ENCODE assay signal across 8 mouse cellular contexts in the genomic region with DNA sequence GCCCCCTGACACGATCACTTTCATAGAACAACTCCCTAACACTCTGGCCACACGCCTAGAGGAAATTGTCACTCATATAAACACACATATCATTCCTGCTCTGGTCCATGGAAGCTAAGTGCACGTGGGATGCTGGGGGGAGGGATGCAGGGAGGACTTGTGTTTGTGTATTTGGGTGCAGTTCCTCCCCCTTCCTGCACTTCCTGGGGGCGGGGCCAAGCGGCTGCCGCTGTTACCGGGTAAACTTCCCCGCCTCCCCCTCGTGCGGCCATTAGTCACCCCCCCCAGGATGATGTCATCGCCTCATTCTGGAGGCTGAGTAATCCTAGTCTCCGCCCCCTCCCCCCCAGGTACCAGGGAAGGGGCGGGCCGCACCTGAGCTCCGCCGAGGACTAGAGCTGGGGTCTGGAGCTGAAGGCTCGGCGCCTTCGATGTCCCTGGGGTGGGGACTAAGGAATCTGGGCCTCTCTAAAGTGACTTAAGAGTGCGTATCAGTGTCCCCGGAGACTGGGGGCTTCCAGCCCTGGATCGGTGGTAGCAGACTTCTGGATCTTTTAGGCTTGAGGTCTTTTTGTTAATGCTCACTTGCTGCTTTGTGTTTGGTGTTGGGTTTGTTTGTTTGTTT. TPM values are rescaled to one million over a fixed set of nuclear protein-coding genes. Genes with fewer than 3 reads are reported as not detected.
DNase-seq lines count a peak whose midpoint lies in the region; ATAC-seq and TF ChIP-seq lines count a peak whose summit lies in the region.

No protein-coding gene starts in this region.

- peak overlapping the region; percentile 70 for H3K9ac ChIP-seq in heart, embryonic 12.5 days
- H3K9ac ChIP-seq in kidney, postnatal 0 days (ENCODE audit: low read depth, low read length), result peak overlapping the region; percentile 38; the same call in 1 of the 2 replicates
- peak overlapping the region; percentile 70 for H3K9ac ChIP-seq in liver, embryonic 14.5 days (replicated peaks)
- no peak overlapping the region; the same call in 1 of the 2 replicates for H3K9ac ChIP-seq in stomach, embryonic 15.5 days

- WGBS in heart, embryonic 12.5 days, result under 1% methylated on average over 21 of the region's 22 CpGs
- WGBS in kidney, postnatal 0 days, result 2% methylated on average over 22 of the region's 22 CpGs
- 3% methylated on average over 22 of the region's 22 CpGs for WGBS in liver, embryonic 14.5 days (ENCODE audit: insufficient replicate concordance)
- WGBS in stomach, embryonic 15.5 days, result under 1% methylated on average over 22 of the region's 22 CpGs

- peaks cover 35% of the 10 kb centered on the region for H3K4me1 ChIP-seq in heart, embryonic 12.5 days (replicated peaks)
- H3K4me1 ChIP-seq in kidney, postnatal 0 days (replicated peaks; ENCODE audit: insufficient read depth, low read length), result no peaks in the 10 kb centered on the region; the same call in 1 of the 2 replicates
- peaks cover 15 to 25% of the 10 kb centered on the region in 2 experiments for H3K4me1 ChIP-seq in liver, embryonic 14.5 days (replicated peaks; ENCODE audit: control insufficient read depth in 2 of 2, insufficient read depth in 2 of 2, low read length in 1 of 2)
- H3K4me1 ChIP-seq in stomach, embryonic 15.5 days, result peaks cover 25% of the 10 kb centered on the region

- TF ChIP-seq EP300 in liver, embryonic 14.5 days (IDR thresholded peaks at IDR 0.05; ENCODE audit: low read depth), result no peak

- DNase-seq in brain, adult 2 months (ENCODE audit: low read depth, low spot score), result peak; percentile 97
- DNase-seq in kidney, postnatal 0 days (ENCODE audit: low spot score), result peak; percentile 96
- peak; percentile 77 to 86 (median 79) for DNase-seq in liver, embryonic 14.5 days (ENCODE audit: low read depth in 3 of 3, low spot score in 3 of 3)
- DNase-seq in neural tube, embryonic 10.5 days (ENCODE audit: extremely low spot score, low spot score), result peak; percentile 77

- no peak overlapping the region for H3ac ChIP-seq in C2C12 (ENCODE audit: control insufficient read depth, insufficient read length, low read depth)

- no peaks in the 10 kb centered on the region for H3K9me3 ChIP-seq in heart, embryonic 12.5 days (replicated peaks)
- no peaks in the 10 kb centered on the region for H3K9me3 ChIP-seq in kidney, postnatal 0 days (replicated peaks; ENCODE audit: low read length)
- no peaks in the 10 kb centered on the region for H3K9me3 ChIP-seq in liver, embryonic 14.5 days (ENCODE audit: control insufficient read depth, low read length)
- H3K9me3 ChIP-seq in stomach, embryonic 15.5 days, result no peaks in the 10 kb centered on the region

- TF ChIP-seq CTCF in C2C12 (IDR thresholded peaks at IDR 0.05; ENCODE audit: control insufficient read depth, insufficient read depth, insufficient read length), result no peak
- peak; percentile 41 for TF ChIP-seq CTCF in kidney, postnatal 0 days (IDR thresholded peaks at IDR 0.05; ENCODE audit: low read depth)
- TF ChIP-seq CTCF in liver, embryonic 14.5 days (IDR thresholded peaks at IDR 0.05; ENCODE audit: low read depth), result peak; percentile 70

- peak overlapping the region; percentile 93 for H3K27ac ChIP-seq in heart, embryonic 12.5 days (ENCODE audit: poor library complexity, severe bottlenecking)
- peak overlapping the region; percentile 76 for H3K27ac ChIP-seq in kidney, postnatal 0 days
- peak overlapping the region; percentile 92 for H3K27ac ChIP-seq in liver, embryonic 14.5 days
- peak overlapping the region; percentile 94 for H3K27ac ChIP-seq in stomach, embryonic 15.5 days

- no peaks in the 10 kb centered on the region for H3K27me3 ChIP-seq in C2C12 (ENCODE audit: control insufficient read depth, insufficient read depth, insufficient read length)
- no peaks in the 10 kb centered on the region for H3K27me3 ChIP-seq in heart, embryonic 12.5 days (replicated peaks)
- no peaks in the 10 kb centered on the region for H3K27me3 ChIP-seq in kidney, postnatal 0 days (ENCODE audit: insufficient read depth, low read length)
- H3K27me3 ChIP-seq in liver, embryonic 14.5 days (ENCODE audit: control insufficient read depth, insufficient read depth, low read length), result peaks cover 18% of the 10 kb centered on the region
- no peaks in the 10 kb centered on the region for H3K27me3 ChIP-seq in stomach, embryonic 15.5 days (replicated peaks)

- H3K36me3 ChIP-seq in C2C12 (ENCODE audit: control insufficient read depth, insufficient read depth), result no peaks in the 10 kb centered on the region
- H3K36me3 ChIP-seq in heart, embryonic 12.5 days, result no peaks in the 10 kb centered on the region
- no peaks in the 10 kb centered on the region for H3K36me3 ChIP-seq in kidney, postnatal 0 days (ENCODE audit: insufficient read depth, low read length)
- no peaks in the 10 kb centered on the region for H3K36me3 ChIP-seq in liver, embryonic 14.5 days (replicated peaks; ENCODE audit: control insufficient read depth, insufficient read depth, low read depth)
- no peaks in the 10 kb centered on the region for H3K36me3 ChIP-seq in stomach, embryonic 15.5 days

- H3K4me2 ChIP-seq in heart, embryonic 12.5 days, result peak overlapping the region; percentile 87
- peak overlapping the region; percentile 52 for H3K4me2 ChIP-seq in kidney, postnatal 0 days (ENCODE audit: low read length)
- peak overlapping the region; percentile 79 for H3K4me2 ChIP-seq in liver, embryonic 14.5 days (ENCODE audit: low read depth)
- peak overlapping the region; percentile 74 for H3K4me2 ChIP-seq in stomach, embryonic 15.5 days

- no peak overlapping the region for H3K4me3 ChIP-seq in C2C12 (ENCODE audit: insufficient read depth, poor library complexity, severe bottlenecking)
- H3K4me3 ChIP-seq in heart, embryonic 12.5 days, result peak overlapping the region; percentile 50
- peak overlapping the region; percentile 16 for H3K4me3 ChIP-seq in kidney, postnatal 0 days (replicated peaks; ENCODE audit: low read depth, low read length)
- peak overlapping the region; percentile 52 to 65 for H3K4me3 ChIP-seq in liver, embryonic 14.5 days (ENCODE audit: insufficient read depth in 1 of 2, low read depth in 2 of 2, low read length in 2 of 2)
- H3K4me3 ChIP-seq in stomach, embryonic 15.5 days (replicated peaks), result peak overlapping the region; percentile 37

- no peaks in the 10 kb centered on the region for H3K79me2 ChIP-seq in C2C12 (ENCODE audit: control insufficient read depth, insufficient read depth)

- peak; percentile 71 for ATAC-seq in erythroblast, adult 5-6 weeks (replicated peaks; ENCODE audit: low FRiP score, poor library complexity, severe bottlenecking)
- ATAC-seq in heart, embryonic 12.5 days (ENCODE audit: insufficient number of reproducible peaks, low FRiP score), result peak; percentile 66
- ATAC-seq in kidney, postnatal 0 days (replicated peaks; ENCODE audit: low FRiP score, low read depth), result peak; percentile 48
- ATAC-seq in liver, embryonic 14.5 days (ENCODE audit: insufficient read depth), result peak; percentile 20; the same call in 1 of the 2 replicates
- ATAC-seq in stomach, embryonic 15.5 days (ENCODE audit: insufficient read depth, low FRiP score, low read depth), result peak; percentile 14; the same call in 1 of the 2 replicates

- no peaks in the 10 kb centered on the region for H3K79me3 ChIP-seq in C2C12 (ENCODE audit: low read depth)

RNA-seq across cellular contexts. Expression of a gene that starts 10.3 kb away (rescaled TPM):
- polyA plus RNA-seq in C2C12 (2012; fragmentation: generic; extraction: Trizol), result 52.2 TPM
- 2.5 and 9.4 TPM in 2 replicates for total RNA-seq in erythroblast, adult 5-6 weeks (2015; ENCODE audit: low replicate concordance)
- 17.7 and 30.0 TPM in 2 replicates for total RNA-seq in erythroblast, adult 5-6 weeks (2017; ENCODE audit: low replicate concordance)
- polyA plus RNA-seq in heart, embryonic 12.5 days (2016; fragmentation: Nextera tagmentation; extraction: Ambion mirVana), result 24.3 and 31.2 TPM in 2 replicates
- polyA plus RNA-seq in kidney, postnatal 0 days (2015; fragmentation: Nextera tagmentation; extraction: Ambion mirVana), result 14.2 and 17.1 TPM in 2 replicates
- 15.9 and 24.7 TPM in 2 replicates for polyA plus RNA-seq in liver, embryonic 14.5 days (2012; rRNA removed)
- 4.2 and 7.6 TPM in 2 replicates for polyA plus RNA-seq in liver, embryonic 14.5 days (2014; fragmentation: Nextera tagmentation; extraction: Ambion mirVana)
- 26.7 and 27.0 TPM in 2 replicates for polyA plus RNA-seq in stomach, embryonic 15.5 days (2015; fragmentation: Nextera tagmentation; extraction: Ambion mirVana)

RNA-seq across cellular contexts. Expression of a gene that starts 11.3 kb away (rescaled TPM):
- 6.6 TPM for polyA plus RNA-seq in C2C12 (2012; fragmentation: generic; extraction: Trizol)
- 2.3 TPM in 1 of 2 replicates, not detected in the other for total RNA-seq in erythroblast, adult 5-6 weeks (2015; ENCODE audit: low replicate concordance)
- total RNA-seq in erythroblast, adult 5-6 weeks (2017; ENCODE audit: low replicate concordance), result 1.5 and 7.5 TPM in 2 replicates
- 9.8 and 10.4 TPM in 2 replicates for polyA plus RNA-seq in heart, embryonic 12.5 days (2016; fragmentation: Nextera tagmentation; extraction: Ambion mirVana)
- 12.4 and 13.1 TPM in 2 replicates for polyA plus RNA-seq in kidney, postnatal 0 days (2015; fragmentation: Nextera tagmentation; extraction: Ambion mirVana)
- polyA plus RNA-seq in liver, embryonic 14.5 days (2012; rRNA removed), result 3.2 and 3.8 TPM in 2 replicates
- polyA plus RNA-seq in liver, embryonic 14.5 days (2014; fragmentation: Nextera tagmentation; extraction: Ambion mirVana), result 2.0 and 3.3 TPM in 2 replicates
- polyA plus RNA-seq in stomach, embryonic 15.5 days (2015; fragmentation: Nextera tagmentation; extraction: Ambion mirVana), result 6.7 and 7.4 TPM in 2 replicates

RNA-seq across cellular contexts. Expression of a gene that starts 23.5 kb away (rescaled TPM):
- polyA plus RNA-seq in C2C12 (2012; fragmentation: generic; extraction: Trizol), result 11.7 TPM
- not detected in 2 replicates for total RNA-seq in erythroblast, adult 5-6 weeks (2015; ENCODE audit: low replicate concordance)
- total RNA-seq in erythroblast, adult 5-6 weeks (2017; ENCODE audit: low replicate concordance), result 2.0 and 4.3 TPM in 2 replicates
- 11.0 and 12.1 TPM in 2 replicates for polyA plus RNA-seq in heart, embryonic 12.5 days (2016; fragmentation: Nextera tagmentation; extraction: Ambion mirVana)
- 28.2 and 32.0 TPM in 2 replicates for polyA plus RNA-seq in kidney, postnatal 0 days (2015; fragmentation: Nextera tagmentation; extraction: Ambion mirVana)
- 7.9 and 8.3 TPM in 2 replicates for polyA plus RNA-seq in liver, embryonic 14.5 days (2012; rRNA removed)
- 3.5 and 4.0 TPM in 2 replicates for polyA plus RNA-seq in liver, embryonic 14.5 days (2014; fragmentation: Nextera tagmentation; extraction: Ambion mirVana)
- polyA plus RNA-seq in stomach, embryonic 15.5 days (2015; fragmentation: Nextera tagmentation; extraction: Ambion mirVana), result 20.5 and 21.1 TPM in 2 replicates

RNA-seq across cellular contexts. Expression of a gene that starts 37.5 kb away (rescaled TPM):
- polyA plus RNA-seq in C2C12 (2012; fragmentation: generic; extraction: Trizol), result 0.02 TPM
- 7.7 and 15.7 TPM in 2 replicates for total RNA-seq in erythroblast, adult 5-6 weeks (2015; ENCODE audit: low replicate concordance)
- total RNA-seq in erythroblast, adult 5-6 weeks (2017; ENCODE audit: low replicate concordance), result 2.6 and 7.1 TPM in 2 replicates
- polyA plus RNA-seq in heart, embryonic 12.5 days (2016; fragmentation: Nextera tagmentation; extraction: Ambion mirVana), result 1.1 and 1.8 TPM in 2 replicates
- 3.1 and 3.4 TPM in 2 replicates for polyA plus RNA-seq in kidney, postnatal 0 days (2015; fragmentation: Nextera tagmentation; extraction: Ambion mirVana)
- 0.95 and 1.1 TPM in 2 replicates for polyA plus RNA-seq in liver, embryonic 14.5 days (2012; rRNA removed)
- polyA plus RNA-seq in liver, embryonic 14.5 days (2014; fragmentation: Nextera tagmentation; extraction: Ambion mirVana), result 1.1 and 1.9 TPM in 2 replicates
- 3.7 and 4.1 TPM in 2 replicates for polyA plus RNA-seq in stomach, embryonic 15.5 days (2015; fragmentation: Nextera tagmentation; extraction: Ambion mirVana)

RNA-seq across cellular contexts. Expression of a gene that starts 52.9 kb away (rescaled TPM):
- not detected for polyA plus RNA-seq in C2C12 (2012; fragmentation: generic; extraction: Trizol)
- 3.3 and 6.3 TPM in 2 replicates for total RNA-seq in erythroblast, adult 5-6 weeks (2015; ENCODE audit: low replicate concordance)
- 1.7 and 3.1 TPM in 2 replicates for total RNA-seq in erythroblast, adult 5-6 weeks (2017; ENCODE audit: low replicate concordance)
- 0.85 and 1.1 TPM in 2 replicates for polyA plus RNA-seq in heart, embryonic 12.5 days (2016; fragmentation: Nextera tagmentation; extraction: Ambion mirVana)
- 0.08 and 0.11 TPM in 2 replicates for polyA plus RNA-seq in kidney, postnatal 0 days (2015; fragmentation: Nextera tagmentation; extraction: Ambion mirVana)
- polyA plus RNA-seq in liver, embryonic 14.5 days (2012; rRNA removed), result 0.47 and 0.56 TPM in 2 replicates
- 0.30 and 0.33 TPM in 2 replicates for polyA plus RNA-seq in liver, embryonic 14.5 days (2014; fragmentation: Nextera tagmentation; extraction: Ambion mirVana)
- 0.28 and 0.37 TPM in 2 replicates for polyA plus RNA-seq in stomach, embryonic 15.5 days (2015; fragmentation: Nextera tagmentation; extraction: Ambion mirVana)

Comparison
In these comparisons a context has a peak if more than half of its experiments do, and no peak if none do; other contexts are left out.
1. ATAC-seq: peak in every context shown above with its lines; median percentile 71 in erythroblast, adult 5-6 weeks; 66 in heart, embryonic 12.5 days; 48 in kidney, postnatal 0 days; 20 in liver, embryonic 14.5 days; 14 in stomach, embryonic 15.5 days.